Mouse (Mus musculus) layer of hippocampus, postnatal 36 days (tissue): ENCODE measurements at regions not wholly inside any gene's neighbourhood (a gene's known extent, or its start where the extent isn't known, plus 50 kb on each side); places are given as distances from the start of the nearest gene placed in this dataset.
"Not testable (repeated sequence)": the region's sequence is repeated elsewhere in the genome, so short reads cannot be mapped to it uniquely, and the experiment has no call there.

Source experiments
- DNase-seq, 2 experiments: peaks; one replicate each; pipeline ENCODE4 v3.0.0; 2022

GRCm38 (mm10) chr7:125183011-125183410 is 261.5 kb upstream of the Kdm8 start:
- DNase-seq, result not testable (repeated sequence)

DNA sequence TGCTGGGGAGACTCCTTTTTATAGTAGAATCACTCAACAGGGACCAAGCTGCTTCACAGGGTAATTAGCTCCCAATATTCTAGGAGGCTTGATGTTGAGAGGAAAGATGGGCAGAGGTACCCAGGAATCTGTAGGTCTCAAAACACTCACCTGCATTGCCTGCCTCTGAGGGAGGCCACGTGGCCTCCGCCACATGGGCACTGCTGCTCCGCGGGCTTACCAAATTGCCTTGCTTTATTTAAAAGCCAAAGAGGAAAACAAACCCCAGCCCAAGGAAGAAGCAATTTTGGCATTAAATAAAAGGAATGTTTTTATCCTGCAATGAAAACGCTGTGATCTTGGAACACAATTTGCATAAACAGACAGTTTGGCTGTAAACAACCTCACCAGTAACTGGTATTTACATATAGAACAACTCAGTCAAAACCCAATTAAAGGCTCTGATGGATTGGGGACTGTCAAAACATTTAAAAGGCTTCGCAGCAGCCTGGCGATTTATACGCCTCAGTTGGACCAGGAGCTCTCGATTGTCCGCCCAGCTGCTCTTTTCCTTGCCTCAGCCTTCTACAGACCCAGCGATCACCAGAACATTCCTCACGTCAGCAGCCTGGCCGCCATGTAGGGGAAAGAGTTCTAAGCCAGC is 259.3 kb upstream of the Kdm8 start:
- DNase-seq, result no peak

GRCm38 (mm10) chr7:125187011-125187740 is 257.3 kb upstream of the Kdm8 start:
- DNase-seq, result no peak

GRCm38 (mm10) chr7:125188986-125189385 is 255.5 kb upstream of the Kdm8 start:
- no peak for DNase-seq

DNA sequence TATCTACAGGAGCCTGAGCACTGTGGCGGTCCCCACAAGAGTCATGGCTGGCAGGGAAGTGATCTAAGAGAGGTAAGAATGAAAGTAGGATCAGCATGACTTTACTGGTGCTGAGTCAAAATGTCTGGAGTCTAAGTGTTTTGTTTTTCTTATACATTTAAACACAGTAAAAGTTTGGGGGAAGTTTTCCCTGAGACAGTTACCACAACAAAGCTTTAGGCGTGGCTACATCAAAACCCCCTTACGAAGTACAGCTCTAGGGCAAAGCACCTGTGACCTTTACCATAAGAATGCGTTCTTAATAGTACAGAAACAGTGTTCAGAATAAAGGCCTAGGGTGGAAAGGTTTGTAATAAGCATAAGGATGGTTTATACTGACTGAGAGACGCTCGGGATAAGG is 254.4 kb upstream of the Kdm8 start:
- DNase-seq, result no peak

GRCm38 (mm10) chr7:125191313-125191712 is 253.2 kb upstream of the Kdm8 start:
- no peak for DNase-seq

DNA sequence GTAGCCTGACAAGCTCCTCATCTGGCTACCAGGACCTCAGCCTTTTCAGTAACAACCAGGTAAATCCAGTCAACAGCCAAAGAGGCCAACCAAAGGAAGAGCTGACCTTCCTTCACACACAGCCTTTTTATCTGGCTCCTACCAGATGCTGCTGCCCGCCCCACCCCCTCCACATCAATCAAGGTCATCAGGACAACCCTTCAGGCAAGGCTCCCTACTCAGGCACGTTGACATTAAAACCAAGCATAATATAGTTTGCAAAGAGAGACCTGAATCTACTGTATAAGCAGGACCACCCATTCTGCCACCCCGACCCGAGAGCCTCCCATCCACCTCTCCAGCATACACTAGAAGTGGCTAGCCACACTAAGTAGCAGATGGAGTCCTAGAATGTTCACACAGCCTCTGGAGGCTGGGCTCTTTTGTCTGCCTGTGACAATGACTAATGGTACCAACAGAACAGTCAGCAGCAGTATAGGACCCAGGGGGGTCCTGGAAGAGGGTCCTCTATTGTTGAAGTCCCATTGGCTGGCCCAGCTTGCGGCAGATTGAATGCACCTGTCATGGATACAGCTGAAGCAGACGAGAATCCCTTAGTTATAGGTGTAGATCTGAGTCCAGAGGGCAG is 233.0 kb upstream of the Kdm8 start:
- no peak for DNase-seq

DNA sequence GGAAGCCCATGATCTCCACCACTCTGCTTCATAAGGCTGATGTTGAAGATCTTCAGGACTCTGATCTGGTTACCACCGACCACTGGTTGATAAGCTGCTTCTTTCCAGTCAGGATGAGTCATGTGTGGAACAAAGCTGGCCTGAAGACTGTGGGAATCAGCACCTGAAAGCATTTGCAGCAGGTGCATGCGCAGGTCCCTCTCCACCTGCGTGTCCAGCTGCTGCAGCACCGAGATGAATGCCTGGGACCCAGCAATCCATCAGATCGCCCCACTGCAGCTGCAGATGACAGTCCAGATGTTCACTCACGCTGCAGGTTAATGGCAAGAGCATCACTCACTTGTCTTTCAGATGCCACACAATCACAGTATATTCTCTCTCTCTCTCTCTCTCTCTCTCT is 230.4 kb upstream of the Kdm8 start:
- DNase-seq, result no peak

GRCm38 (mm10) chr7:125217630-125218029 is 226.8 kb upstream of the Kdm8 start:
- no peak for DNase-seq

GRCm38 (mm10) chr7:125222684-125223083 is 221.8 kb upstream of the Kdm8 start:
- no peak for DNase-seq

GRCm38 (mm10) chr7:125234911-125235310 is 209.6 kb upstream of the Kdm8 start:
- no peak for DNase-seq

DNA sequence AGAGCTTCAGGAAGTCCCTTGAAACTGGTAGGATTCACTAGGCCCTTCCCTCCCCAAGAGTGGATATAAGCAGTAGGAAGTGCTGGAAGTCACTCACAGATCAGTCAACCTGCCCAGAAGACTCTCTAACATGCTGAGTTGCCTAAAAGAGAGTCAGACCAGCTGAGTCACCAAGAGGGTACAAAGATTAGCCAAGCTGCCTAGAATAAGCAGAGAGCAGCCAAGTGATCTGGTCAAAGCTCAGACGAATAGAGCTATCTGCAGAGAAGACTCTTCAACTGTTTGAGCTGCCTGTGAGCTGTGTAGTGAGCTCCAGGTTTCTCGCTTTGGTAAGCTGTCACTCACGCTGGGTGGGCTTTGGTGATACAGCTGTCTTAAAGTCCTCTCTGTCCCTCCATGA is 207.4 kb upstream of the Kdm8 start:
- no peak for DNase-seq

GRCm38 (mm10) chr7:125243021-125243420 is 201.5 kb upstream of the Kdm8 start:
- no peak for DNase-seq

- no peak for DNase-seq
These were observed 196.1 kb upstream of the Kdm8 start for GRCm38 (mm10) chr7:125248386-125248785.

GRCm38 (mm10) chr7:125250385-125250784 is 194.1 kb upstream of the Kdm8 start:
- no peak for DNase-seq

GRCm38 (mm10) chr7:125250970-125251585 is 193.4 kb upstream of the Kdm8 start:
- DNase-seq, result no peak

DNA sequence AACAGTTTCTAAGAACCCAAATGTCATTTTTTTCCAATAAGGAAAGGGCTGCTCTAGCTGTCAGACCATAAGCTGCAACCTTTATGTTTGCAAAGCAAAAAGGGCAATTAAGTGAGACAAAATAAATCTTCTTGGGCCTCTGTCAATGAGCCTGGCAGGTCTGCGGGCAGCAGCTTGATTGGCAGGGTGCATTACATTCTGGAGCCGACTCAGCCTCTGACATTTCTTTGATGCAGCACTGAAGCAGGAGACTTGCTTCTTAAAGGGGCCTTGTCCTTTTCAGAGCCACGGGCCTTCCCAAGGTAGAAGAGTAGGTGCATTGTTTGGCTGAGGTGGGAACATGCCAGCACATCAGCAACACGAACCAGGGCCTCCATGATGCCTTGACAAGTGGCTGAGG is 190.2 kb upstream of the Kdm8 start:
- no peak for DNase-seq

GRCm38 (mm10) chr7:125259016-125259415 is 185.5 kb upstream of the Kdm8 start:
- no peak for DNase-seq

DNA sequence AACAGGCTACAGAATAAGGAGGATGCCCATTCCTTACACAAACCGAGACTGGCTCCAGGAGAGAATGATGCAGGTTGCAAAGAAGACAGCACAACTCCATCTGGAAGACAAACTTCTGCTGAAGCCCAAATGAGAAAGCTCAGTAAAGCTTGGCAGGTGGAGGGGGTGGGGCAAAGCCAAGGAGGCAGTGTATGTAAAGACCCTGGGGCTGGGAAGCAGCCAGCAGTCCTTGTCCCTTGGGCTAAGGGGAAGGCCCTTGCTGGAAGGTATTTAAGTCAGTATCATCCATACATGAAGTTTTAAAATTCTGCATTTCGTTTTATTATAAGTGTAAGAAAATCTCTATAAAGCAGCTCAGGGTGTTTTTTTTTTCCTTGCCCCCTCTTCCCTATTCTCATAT is 182.3 kb upstream of the Kdm8 start:
- DNase-seq, result no peak

DNA sequence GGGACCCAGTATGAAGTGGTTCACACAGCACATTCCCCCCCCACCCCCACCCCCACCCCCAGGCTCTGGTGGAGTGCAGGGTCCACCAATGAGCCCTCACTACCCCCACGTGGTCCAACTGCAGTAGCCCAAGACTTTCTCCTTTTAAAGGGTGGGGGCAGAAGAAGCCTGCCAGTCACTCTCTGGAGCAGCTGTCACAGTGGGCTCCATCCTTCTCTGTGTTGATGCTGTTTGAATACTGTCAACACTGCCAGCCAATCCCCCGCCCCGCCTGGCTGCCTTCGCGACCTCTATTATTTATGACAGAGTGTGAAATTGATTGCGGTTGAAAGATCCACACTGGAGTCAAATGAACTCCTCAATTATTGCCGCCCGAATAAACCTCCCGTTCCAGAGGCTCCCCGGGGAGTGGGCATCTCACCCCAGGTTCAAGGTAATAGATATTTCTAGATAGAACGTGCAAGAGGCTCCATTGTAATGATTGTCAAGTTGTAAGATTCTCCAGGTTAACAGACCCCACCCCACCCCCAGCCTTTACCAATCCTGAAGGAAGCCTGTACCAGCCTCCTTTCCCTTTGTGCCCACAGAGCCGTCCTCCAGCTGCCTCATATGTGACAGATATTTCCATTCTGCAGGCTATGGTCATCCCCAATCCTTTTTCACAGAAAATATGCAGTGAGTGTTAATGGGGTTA is 181.7 kb upstream of the Kdm8 start:
- no peak for DNase-seq

DNA sequence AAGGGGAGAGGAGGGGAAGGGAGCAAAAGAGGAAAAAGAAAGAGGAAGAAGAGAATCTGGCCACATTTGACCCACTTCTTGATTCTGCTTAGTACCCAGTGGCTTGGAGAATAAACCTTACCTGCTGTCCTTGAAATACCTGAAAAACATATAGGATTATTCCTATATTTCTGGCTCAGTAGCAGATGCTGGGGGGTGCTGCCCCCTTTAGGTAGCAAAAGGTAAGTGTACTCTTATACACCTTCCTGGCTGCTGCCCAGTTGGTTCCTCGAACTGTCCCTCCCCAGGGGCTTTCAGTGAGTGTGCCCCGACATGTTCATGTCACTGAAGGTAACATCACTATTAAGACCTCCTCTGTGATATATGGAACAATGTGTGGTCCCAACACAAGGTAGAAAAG is 180.7 kb upstream of the Kdm8 start:
- DNase-seq, result no peak

- no peak for DNase-seq
These were observed 173.8 kb upstream of the Kdm8 start for GRCm38 (mm10) chr7:125270711-125271110.

DNA sequence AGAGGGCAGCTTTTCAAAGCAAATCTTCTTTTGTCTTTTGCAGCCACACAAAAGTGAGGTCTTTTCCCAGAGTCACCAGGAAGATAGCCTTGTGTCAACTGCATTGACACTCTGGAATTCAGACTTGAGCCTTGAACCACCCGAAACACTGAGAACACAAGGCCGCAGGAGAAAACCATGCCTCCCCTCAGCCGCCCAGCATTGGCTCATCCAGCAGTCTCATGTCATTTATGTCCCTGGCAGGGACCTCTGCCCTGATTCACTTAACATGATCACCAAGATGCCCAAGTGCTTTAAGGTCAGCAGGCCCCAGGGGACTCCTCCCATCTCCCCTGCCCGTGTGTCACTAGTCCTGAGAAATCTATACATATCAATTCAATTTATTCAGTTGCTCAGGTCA is 173.1 kb upstream of the Kdm8 start:
- DNase-seq, result no peak
